Mouse (Mus musculus): ENCODE measurements at regions not wholly inside any gene's neighbourhood (a gene's known extent, or its start where the extent isn't known, plus 50 kb on each side); places are given as distances from the start of the nearest gene placed in this dataset.

GRCm38 (mm10) chr11:12873712-12874111 is 409.0 kb upstream of the Cobl start:
- no peak for TF ChIP-seq CTCF (IDR thresholded peaks at IDR 0.05; ENCODE audit: extremely low read depth, insufficient read length, insufficient replicate concordance, low read depth, low read length)
- TF ChIP-seq POLR2A (IDR thresholded peaks at IDR 0.05; ENCODE audit: low read depth, low read length): no peak

Data from small intestine, adult 2 months (tissue).